Mouse (Mus musculus) erythroblast, embryonic 14.5 days (primary cell): ENCODE data around the gene Plpp6. TPM values are rescaled to one million over a fixed set of nuclear protein-coding genes. Genes with fewer than 3 reads are reported as not detected.
"Not testable (repeated sequence)": the region's sequence is repeated elsewhere in the genome, so short reads cannot be mapped to it uniquely, and the experiment has no call there.

Experiments used
- H3K27me3 ChIP-seq: 2 replicates; pipeline ENCODE4 v1.6.1; 2012; ENCODE audit warnings: inconsistent platforms; ENCODE audit not compliant: control insufficient read depth
- H3K36me3 ChIP-seq: 2 replicates; pipeline ENCODE4 v1.6.1; 2012; ENCODE audit warnings: mild to moderate bottlenecking, inconsistent platforms; ENCODE audit not compliant: control insufficient read depth
- H3K4me1 ChIP-seq: 2 replicates; pipeline ENCODE4 v1.6.1; 2012; ENCODE audit warnings: inconsistent platforms; ENCODE audit not compliant: control insufficient read depth
- H3K4me3 ChIP-seq: replicated peaks from 2 replicates; pipeline ENCODE3; 2012; ENCODE audit warnings: moderate library complexity, mild to moderate bottlenecking, inconsistent platforms
- H3K9me3 ChIP-seq: 2 replicates; pipeline ENCODE4 v1.6.1; 2012; ENCODE audit warnings: low read length, inconsistent platforms, mixed read lengths; ENCODE audit not compliant: control insufficient read depth
- GATA1 ChIP-seq: IDR thresholded peaks from 2 replicates; pipeline ENCODE4 v1.6.1; 2012; ENCODE audit warnings: low read length, inconsistent platforms, mixed read lengths
- TAL1 ChIP-seq: IDR thresholded peaks from 3 replicates; pipeline ENCODE4 v1.6.1; 2012; ENCODE audit warnings: low read length, inconsistent platforms, mixed read lengths
- polyA plus RNA-seq: library from polyadenylated mRNA; stranded (reverse); fragments of >175 nt; gene quantifications from 2 replicates; pipeline ENCODE4 v1.2.3, GENCODE M21; 2012

Gene Plpp6
- polyA plus RNA-seq, 1 experiment = 0.02 TPM

GRCm38 (mm10) chr19:28995366-28995765 lies 31.6 kb downstream of the Plpp6 start:
- H3K9me3 ChIP-seq = peaks cover 2% of the 10 kb centered on the region; the same call in 1 of the 2 replicates
- H3K36me3 ChIP-seq = peaks cover 57% of the 10 kb centered on the region
- peaks cover 16% of the 10 kb centered on the region for H3K4me1 ChIP-seq
- no peaks in the 10 kb centered on the region for H3K27me3 ChIP-seq
- TF ChIP-seq GATA1 (no peak), TAL1 (no peak)
- H3K4me3 ChIP-seq = no peak overlapping the region

- no peaks in the 10 kb centered on the region for H3K27me3 ChIP-seq
- H3K36me3 ChIP-seq = peaks cover 81% of the 10 kb centered on the region
- TF ChIP-seq GATA1 (no peak), TAL1 (no peak)
- H3K4me3 ChIP-seq = no peak overlapping the region
- no peaks in the 10 kb centered on the region for H3K9me3 ChIP-seq
- no peaks in the 10 kb centered on the region for H3K4me1 ChIP-seq
Measured at GRCm38 (mm10) chr19:28997976-28998630, 34.4 kb downstream of the Plpp6 start.

DNA sequence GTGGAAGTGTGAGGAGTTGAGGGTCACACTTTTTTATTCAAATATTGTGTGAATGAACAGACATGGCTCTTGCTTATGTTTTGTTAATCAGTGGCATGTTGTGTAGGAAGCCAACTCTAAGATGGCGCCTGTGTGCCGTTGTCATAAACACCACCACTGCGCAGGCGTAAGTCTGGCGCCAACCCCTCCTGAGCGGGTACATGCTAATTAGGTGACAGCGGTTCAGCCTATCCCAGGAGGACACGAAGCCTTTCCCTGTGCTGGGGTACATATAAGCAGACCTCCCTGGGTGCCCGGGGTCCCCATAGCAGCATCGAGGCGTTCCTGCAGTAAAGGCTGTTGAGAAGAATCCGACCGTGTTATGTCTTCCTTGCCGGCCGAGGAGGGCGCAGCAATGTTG lies 36.6 kb downstream of the Plpp6 start:
- H3K27me3 ChIP-seq, H3K9me3 ChIP-seq, H3K4me3 ChIP-seq, H3K4me1 ChIP-seq: not testable (repeated sequence)
- H3K36me3 ChIP-seq = peaks cover 71% of the 10 kb centered on the region

GRCm38 (mm10) chr19:29008069-29008706 lies 44.4 kb downstream of the Plpp6 start:
- TF ChIP-seq TAL1 (no peak), GATA1 (no peak)
- no peaks in the 10 kb centered on the region for H3K4me1 ChIP-seq
- no peaks in the 10 kb centered on the region for H3K9me3 ChIP-seq
- H3K27me3 ChIP-seq = no peaks in the 10 kb centered on the region
- no peak overlapping the region for H3K4me3 ChIP-seq
- peaks cover 76% of the 10 kb centered on the region for H3K36me3 ChIP-seq

DNA sequence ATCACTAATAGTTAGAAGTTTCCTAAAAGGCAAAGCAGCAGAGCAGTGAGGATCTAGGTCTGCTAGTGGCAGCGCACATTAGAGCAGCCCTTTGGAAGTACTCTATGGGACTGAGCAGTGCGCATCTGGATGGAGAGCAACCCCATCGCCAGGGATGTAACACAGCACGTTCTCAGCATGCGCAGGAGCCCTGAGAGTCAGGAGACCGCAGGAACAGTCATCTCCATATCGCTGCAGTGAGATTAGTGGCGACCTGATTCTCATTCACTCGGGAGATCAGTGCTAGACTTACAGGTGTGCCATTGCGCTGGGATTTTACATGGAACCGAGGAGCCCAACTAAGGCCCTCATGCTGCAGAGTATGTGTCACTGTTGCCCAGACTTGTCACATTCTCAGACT lies 45.3 kb downstream of the Plpp6 start:
- Histone ChIP-seq H3K36me3 (peaks cover 82% of the 10 kb centered on the region), H3K4me1 (no peaks in the 10 kb centered on the region), H3K4me3 (no peak overlapping the region), H3K9me3 (no peaks in the 10 kb centered on the region), H3K27me3 (no peaks in the 10 kb centered on the region)
- TF ChIP-seq TAL1 = no peak
- TF ChIP-seq GATA1 = no peak

DNA sequence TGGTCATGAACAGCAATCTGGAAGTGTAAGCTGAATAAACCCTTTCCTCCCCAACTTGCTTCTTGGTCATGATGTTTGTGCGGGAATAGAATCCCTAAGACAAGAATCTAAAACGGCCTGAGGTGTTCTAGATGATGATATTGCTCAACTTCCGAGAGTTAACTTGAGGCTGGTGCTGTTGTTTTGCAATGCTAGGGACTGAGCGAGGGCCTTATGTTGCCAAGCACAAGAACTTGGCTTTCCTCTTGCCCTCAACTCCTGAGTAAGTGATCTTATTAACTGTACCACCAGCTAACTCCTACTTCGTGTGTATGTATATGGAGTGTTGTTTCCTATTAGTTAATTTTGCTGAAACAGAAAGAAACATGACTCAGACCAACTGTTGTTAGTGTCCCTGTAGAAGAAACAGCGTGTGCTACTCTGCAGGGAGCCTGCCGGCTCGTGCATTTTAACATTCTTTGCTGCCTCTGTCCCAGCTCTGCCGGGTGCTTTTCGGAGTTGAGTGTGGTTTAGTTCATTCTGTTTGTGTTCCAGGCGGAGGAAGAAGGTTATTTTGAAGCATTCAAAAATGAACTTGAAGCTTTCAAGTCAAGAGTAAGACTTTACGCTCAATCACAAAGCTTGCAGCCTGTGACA lies 47.7 kb downstream of the Plpp6 start:
- no peak for TF ChIP-seq TAL1
- no peak for TF ChIP-seq GATA1
- H3K4me1 ChIP-seq = no peaks in the 10 kb centered on the region
- H3K36me3 ChIP-seq = peaks cover 89% of the 10 kb centered on the region
- no peaks in the 10 kb centered on the region for H3K27me3 ChIP-seq
- H3K9me3 ChIP-seq = no peaks in the 10 kb centered on the region
- H3K4me3 ChIP-seq = no peak overlapping the region

GRCm38 (mm10) chr19:29014466-29015055 lies 50.8 kb downstream of the Plpp6 start:
- no peaks in the 10 kb centered on the region for H3K4me1 ChIP-seq
- TF ChIP-seq TAL1 (no peak), GATA1 (no peak)
- no peak overlapping the region for H3K4me3 ChIP-seq
- H3K27me3 ChIP-seq = no peaks in the 10 kb centered on the region
- no peaks in the 10 kb centered on the region for H3K9me3 ChIP-seq
- H3K36me3 ChIP-seq = peaks cover 88% of the 10 kb centered on the region

- peaks cover 91% of the 10 kb centered on the region for H3K36me3 ChIP-seq
- no peak overlapping the region for H3K4me3 ChIP-seq
- TF ChIP-seq TAL1 (no peak), GATA1 (no peak)
- no peaks in the 10 kb centered on the region for H3K4me1 ChIP-seq
- no peaks in the 10 kb centered on the region for H3K27me3 ChIP-seq
- no peaks in the 10 kb centered on the region for H3K9me3 ChIP-seq
Measured at GRCm38 (mm10) chr19:29015410-29016203, 51.9 kb downstream of the Plpp6 start.
